Mouse (Mus musculus) neural tube, embryonic 12.5 days (tissue): ENCODE results near the gene Snrpd2. TPM values are rescaled to one million over a fixed set of nuclear protein-coding genes. Genes with fewer than 3 reads are reported as not detected.

Experiments
- ATAC-seq: fragments of 200-750 bp; cut with Nextera tagmentation; 2 replicates; pipeline ENCODE4 v1.8.0; 2017; ENCODE audit warnings: low read depth, mild to moderate bottlenecking, moderate TSS enrichment, moderate library complexity; ENCODE audit not compliant: low FRiP score
- H3K27ac ChIP-seq: fragments of 300-500 bp; sonication (generic); 2 replicates; pipeline ENCODE4 v1.5.1; 2016
- H3K27me3 ChIP-seq: fragments of 300-500 bp; sonication (generic); replicated peaks from 2 replicates; pipeline ENCODE4 v1.6.1; 2016; ENCODE audit warnings: mild to moderate bottlenecking
- H3K36me3 ChIP-seq: fragments of 300-500 bp; sonication (generic); 2 replicates; pipeline ENCODE4 v1.6.1; 2016; ENCODE audit warnings: mild to moderate bottlenecking
- H3K4me1 ChIP-seq: fragments of 300-500 bp; sonication (generic); 2 replicates; pipeline ENCODE4 v1.6.1; 2016
- H3K4me2 ChIP-seq: fragments of 300-500 bp; sonication (generic); replicated peaks from 2 replicates; pipeline ENCODE4 v1.6.1; 2016; ENCODE audit warnings: mild to moderate bottlenecking
- H3K4me3 ChIP-seq: fragments of 300-500 bp; sonication (generic); 2 replicates; pipeline ENCODE4 v1.5.1; 2016
- H3K9ac ChIP-seq: fragments of 300-500 bp; sonication (generic); 2 replicates; pipeline ENCODE4 v1.6.1; 2016; ENCODE audit warnings: mild to moderate bottlenecking
- H3K9me3 ChIP-seq: fragments of 300-500 bp; sonication (generic); 2 replicates; pipeline ENCODE4 v1.6.1; 2016; ENCODE audit warnings: mild to moderate bottlenecking
- WGBS: fragments of 180-500 bp; shearing (Covaris S2); methylation state at CpG from one replicate; pipeline ENCODE4 v1.1.7; 2016; 5-methylcytosine and 5-hydroxymethylcytosine counted together
- polyA plus RNA-seq: library from polyadenylated mRNA; unstranded; fragments of >200 nt; fragmentation: Nextera tagmentation; extraction: Ambion mirVana; gene quantifications from 2 replicates; pipeline ENCODE4 v1.2.1, GENCODE M21; 2016

The Snrpd2 gene
- polyA plus RNA-seq, 1 experiment from 2014 or later = 133 TPM

GRCm38 (mm10) chr7:19155825-19156475 lies 6.4 kb downstream of the Snrpd2 start:
- H3K36me3 ChIP-seq = peaks cover 38% of the 10 kb centered on the region
- H3K27me3 ChIP-seq = peaks cover 18% of the 10 kb centered on the region
- H3K4me1 ChIP-seq = peaks cover 23% of the 10 kb centered on the region
- no peak overlapping the region for H3K27ac ChIP-seq
- 59% methylated on average over 13 of the region's 13 CpGs for WGBS
- H3K9me3 ChIP-seq = no peaks in the 10 kb centered on the region
- no peak for ATAC-seq
- no peak overlapping the region for H3K9ac ChIP-seq
- no peak overlapping the region for H3K4me3 ChIP-seq
- no peak overlapping the region for H3K4me2 ChIP-seq

DNA sequence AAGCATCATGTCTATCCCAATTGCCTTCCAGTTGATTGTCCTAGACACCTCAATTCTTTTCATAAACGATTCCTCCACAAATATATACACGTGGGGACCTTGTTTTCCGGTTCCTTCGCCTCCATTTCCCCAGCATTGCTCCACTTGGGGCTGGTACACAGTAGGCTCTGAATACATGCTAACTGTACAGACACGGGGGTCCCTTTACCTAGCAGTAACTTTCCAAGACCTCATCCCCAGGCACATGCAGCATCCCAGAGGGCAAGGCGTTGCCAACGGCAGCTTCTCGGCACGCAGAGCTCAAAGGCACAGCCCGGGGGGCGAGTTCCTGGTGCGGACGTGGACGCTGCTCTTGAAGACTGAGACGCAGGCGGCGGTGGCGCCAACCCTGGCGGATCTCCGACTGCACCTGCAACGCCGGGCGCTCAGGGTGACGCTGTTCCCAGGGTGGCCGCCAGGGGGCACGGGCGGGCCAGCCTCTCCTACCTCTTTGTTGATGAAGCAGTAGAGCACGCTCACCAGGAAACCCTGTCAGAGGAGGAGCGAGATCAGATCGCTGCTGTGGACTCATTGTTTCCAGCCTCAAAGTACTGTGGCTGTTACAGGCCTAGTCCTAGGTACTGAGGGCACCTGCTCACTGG lies 7.8 kb downstream of the Snrpd2 start:
- 7% methylated on average over 30 of the region's 30 CpGs for WGBS
- H3K4me2 ChIP-seq = peak overlapping the region; percentile 51
- peak overlapping the region; percentile 15; the same call in 1 of the 2 replicates for H3K4me3 ChIP-seq
- H3K36me3 ChIP-seq = peaks cover 27% of the 10 kb centered on the region
- peaks cover 22% of the 10 kb centered on the region for H3K4me1 ChIP-seq
- peaks cover 18% of the 10 kb centered on the region for H3K27me3 ChIP-seq
- H3K9ac ChIP-seq = peak overlapping the region; percentile 44; the same call in 1 of the 2 replicates
- H3K9me3 ChIP-seq = no peaks in the 10 kb centered on the region
- H3K27ac ChIP-seq = no peak overlapping the region
- peak; percentile 87 for ATAC-seq

GRCm38 (mm10) chr7:19158601-19159000 lies 9.1 kb downstream of the Snrpd2 start:
- H3K4me2 ChIP-seq = no peak overlapping the region
- no peak for ATAC-seq

GRCm38 (mm10) chr7:19159411-19159810 lies 9.9 kb downstream of the Snrpd2 start:
- Histone ChIP-seq H3K36me3 (peaks cover 7% of the 10 kb centered on the region), H3K9ac (no peak overlapping the region), H3K27ac (no peak overlapping the region), H3K9me3 (no peaks in the 10 kb centered on the region), H3K4me1 (peaks cover 29% of the 10 kb centered on the region), H3K27me3 (peaks cover 28% of the 10 kb centered on the region), H3K4me2 (peak overlapping the region; percentile 64), H3K4me3 (no peak overlapping the region)
- ATAC-seq = no peak
- WGBS = 12% methylated on average over 18 of the region's 18 CpGs

More at GRCm38 (mm10) chr7:19158601-19159000, 9.1 kb downstream of the Snrpd2 start:
- WGBS = 66% methylated on average over 11 of the region's 11 CpGs
- H3K9me3 ChIP-seq = no peaks in the 10 kb centered on the region
- H3K9ac ChIP-seq = no peak overlapping the region
- H3K27me3 ChIP-seq = peaks cover 21% of the 10 kb centered on the region
- no peak overlapping the region for H3K4me3 ChIP-seq
- H3K4me1 ChIP-seq = peaks cover 22% of the 10 kb centered on the region
- peaks cover 14% of the 10 kb centered on the region for H3K36me3 ChIP-seq
- no peak overlapping the region for H3K27ac ChIP-seq

- no peaks in the 10 kb centered on the region for H3K36me3 ChIP-seq
Observed at GRCm38 (mm10) chr7:19160115-19160514, 10.6 kb downstream of the Snrpd2 start.

GRCm38 (mm10) chr7:19162928-19163327 lies 13.4 kb downstream of the Snrpd2 start:
- H3K4me2 ChIP-seq = no peak overlapping the region
- no peak overlapping the region for H3K9ac ChIP-seq
- no peak overlapping the region for H3K4me3 ChIP-seq
- no peaks in the 10 kb centered on the region for H3K9me3 ChIP-seq
- peaks cover 32% of the 10 kb centered on the region for H3K4me1 ChIP-seq
- no peaks in the 10 kb centered on the region for H3K36me3 ChIP-seq
- H3K27ac ChIP-seq = no peak overlapping the region
- peaks cover 46% of the 10 kb centered on the region for H3K27me3 ChIP-seq
- ATAC-seq = no peak
- 89% methylated on average over 7 of the region's 7 CpGs for WGBS

More at GRCm38 (mm10) chr7:19160115-19160514, 10.6 kb downstream of the Snrpd2 start:
- Histone ChIP-seq H3K9ac (peak overlapping the region; percentile 45), H3K9me3 (no peaks in the 10 kb centered on the region), H3K27ac (no peak overlapping the region), H3K4me2 (peak overlapping the region; percentile 64), H3K4me3 (peak overlapping the region; percentile 33), H3K4me1 (peaks cover 34% of the 10 kb centered on the region), H3K27me3 (peaks cover 36% of the 10 kb centered on the region)
- WGBS = 2% methylated on average over 20 of the region's 20 CpGs
- ATAC-seq = 0 out of 2 replicates have a peak, but pooled peaks have one; percentile 26

- Histone ChIP-seq H3K4me1 (peaks cover 32% of the 10 kb centered on the region), H3K9ac (no peak overlapping the region), H3K36me3 (no peaks in the 10 kb centered on the region), H3K4me2 (0 out of 2 replicates have a peak overlapping the region, but pooled peaks have one; percentile 9), H3K27me3 (peaks cover 46% of the 10 kb centered on the region), H3K27ac (no peak overlapping the region), H3K4me3 (no peak overlapping the region), H3K9me3 (no peaks in the 10 kb centered on the region)
- 24% methylated on average over 12 of the region's 12 CpGs for WGBS
- no peak for ATAC-seq
Observed at GRCm38 (mm10) chr7:19163752-19164151, 14.2 kb downstream of the Snrpd2 start.

- H3K36me3 ChIP-seq = no peaks in the 10 kb centered on the region
- WGBS = 0% methylated on average over 6 of the region's 6 CpGs
- H3K27ac ChIP-seq = no peak overlapping the region
- no peaks in the 10 kb centered on the region for H3K9me3 ChIP-seq
- no peak overlapping the region for H3K4me3 ChIP-seq
- H3K4me2 ChIP-seq = peak overlapping the region; percentile 9
- peaks cover 44% of the 10 kb centered on the region for H3K27me3 ChIP-seq
- no peak for ATAC-seq
- H3K9ac ChIP-seq = no peak overlapping the region
- peaks cover 32% of the 10 kb centered on the region for H3K4me1 ChIP-seq
Observed at GRCm38 (mm10) chr7:19164189-19164588, 14.7 kb downstream of the Snrpd2 start.

GRCm38 (mm10) chr7:19164978-19165377 lies 15.5 kb downstream of the Snrpd2 start:
- peaks cover 26% of the 10 kb centered on the region for H3K4me1 ChIP-seq
- H3K27ac ChIP-seq = no peak overlapping the region
- no peaks in the 10 kb centered on the region for H3K9me3 ChIP-seq
- 5% methylated on average over 13 of the region's 13 CpGs for WGBS
- H3K4me3 ChIP-seq = no peak overlapping the region
- no peak overlapping the region for H3K9ac ChIP-seq
- no peak for ATAC-seq
- no peaks in the 10 kb centered on the region for H3K36me3 ChIP-seq
- peak overlapping the region; percentile 9 for H3K4me2 ChIP-seq
- peaks cover 36% of the 10 kb centered on the region for H3K27me3 ChIP-seq

GRCm38 (mm10) chr7:19165656-19166423 lies 16.3 kb downstream of the Snrpd2 start, which contains the start of gene Gipr:
Gipr (minus strand) TSS chr7:19166127.
- WGBS = 13% methylated on average over 14 of the region's 14 CpGs

DNA sequence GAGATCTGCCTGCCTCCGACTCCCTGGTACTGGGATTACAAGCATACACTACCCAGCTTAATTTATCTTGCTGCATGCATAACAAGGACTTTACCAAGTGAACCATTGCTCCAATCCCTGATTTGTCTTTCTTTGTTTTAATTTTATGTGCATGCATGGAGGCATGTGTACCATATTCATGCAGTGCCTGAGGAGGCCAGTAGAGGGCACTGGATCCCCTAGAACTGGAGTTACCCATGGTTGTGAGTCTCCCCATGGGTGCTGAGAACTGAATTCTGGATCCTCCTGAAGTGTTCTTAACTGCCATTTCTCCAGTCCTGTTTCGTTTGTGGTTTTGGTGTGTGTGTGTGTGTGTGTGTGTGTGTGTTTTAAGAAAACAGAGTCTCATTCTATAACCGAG lies 17.5 kb downstream of the Snrpd2 start:
- no peak for ATAC-seq
- Histone ChIP-seq H3K9me3 (no peaks in the 10 kb centered on the region), H3K4me3 (no peak overlapping the region), H3K4me1 (peaks cover 25% of the 10 kb centered on the region), H3K27me3 (peaks cover 28% of the 10 kb centered on the region), H3K36me3 (no peaks in the 10 kb centered on the region), H3K27ac (no peak overlapping the region), H3K9ac (no peak overlapping the region), H3K4me2 (no peak overlapping the region)
- WGBS = 87% methylated on average over 3 of the region's 3 CpGs

More at GRCm38 (mm10) chr7:19165656-19166423, 16.3 kb downstream of the Snrpd2 start, which contains the start of gene Gipr:
- Histone ChIP-seq H3K4me3 (no peak within 1 kb of the TSS), H3K9ac (no peak within 1 kb of the TSS), H3K4me1 (peaks cover 19% of the 10 kb centered on the region), H3K27me3 (peaks cover 28% of the 10 kb centered on the region), H3K27ac (no peak within 1 kb of the TSS), H3K9me3 (no peaks in the 10 kb centered on the region), H3K4me2 (peak within 1 kb of the TSS; percentile 48), H3K36me3 (no peaks in the 10 kb centered on the region)
- peak; percentile 36; the same call in 1 of the 2 replicates for ATAC-seq

DNA sequence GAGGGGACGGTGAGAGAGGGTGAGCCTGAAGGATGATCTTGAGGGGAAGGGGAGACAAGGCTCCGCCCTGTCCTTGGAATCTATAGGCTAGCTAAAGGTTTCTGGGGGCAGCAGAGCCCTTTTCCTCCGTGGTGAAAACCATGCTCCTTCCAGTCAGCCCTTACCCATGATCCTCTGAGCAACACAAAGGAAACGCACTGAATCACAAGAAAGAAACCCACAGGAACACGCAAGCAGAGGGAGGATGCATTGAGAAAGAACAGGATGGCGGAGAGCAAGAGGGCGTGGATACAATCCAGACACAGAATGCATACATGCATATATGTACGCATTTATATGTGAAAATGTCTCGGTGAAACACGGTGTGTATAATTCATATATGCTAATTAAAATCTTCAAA lies 20.0 kb downstream of the Snrpd2 start:
- ATAC-seq = no peak
- Histone ChIP-seq H3K4me1 (peaks cover 25% of the 10 kb centered on the region), H3K36me3 (no peaks in the 10 kb centered on the region), H3K4me2 (no peak overlapping the region), H3K9ac (no peak overlapping the region), H3K27me3 (peaks cover 21% of the 10 kb centered on the region), H3K9me3 (no peaks in the 10 kb centered on the region), H3K27ac (no peak overlapping the region), H3K4me3 (no peak overlapping the region)
- WGBS = 64% methylated on average over 10 of the region's 10 CpGs
